Mouse (Mus musculus): ENCODE measurements around the gene Ppm1g.

GRCm38 (mm10) chr5:31201742-31202590 is 18.5 kb downstream of the Ppm1g start, which contains the start of gene Zfp513:
- TF ChIP-seq POLR2A (IDR thresholded peaks at IDR 0.05; ENCODE audit: insufficient read depth, low read depth, low read length), result peak; percentile 56
- no peak for TF ChIP-seq CTCF (IDR thresholded peaks at IDR 0.05; ENCODE audit: insufficient read depth, low read depth, low read length)
